Mouse (Mus musculus): ENCODE data around the gene Grk3.
A peak's percentile ranks its signal among the peaks of the same experiment; 100 is the strongest.

Gene Grk3

GRCm38 (mm10) chr5:113015236-113016061, at the start of gene Grk3:
TSS of gene Grk3 (minus strand) at chr5:113015791.
- DNase-seq (ENCODE audit: low spot score), result no peak

GRCm38 (mm10) chr5:113054308-113054707, 38.7 kb upstream of the Grk3 start:
- peak; percentile 64 for DNase-seq (ENCODE audit: low spot score)

DNA sequence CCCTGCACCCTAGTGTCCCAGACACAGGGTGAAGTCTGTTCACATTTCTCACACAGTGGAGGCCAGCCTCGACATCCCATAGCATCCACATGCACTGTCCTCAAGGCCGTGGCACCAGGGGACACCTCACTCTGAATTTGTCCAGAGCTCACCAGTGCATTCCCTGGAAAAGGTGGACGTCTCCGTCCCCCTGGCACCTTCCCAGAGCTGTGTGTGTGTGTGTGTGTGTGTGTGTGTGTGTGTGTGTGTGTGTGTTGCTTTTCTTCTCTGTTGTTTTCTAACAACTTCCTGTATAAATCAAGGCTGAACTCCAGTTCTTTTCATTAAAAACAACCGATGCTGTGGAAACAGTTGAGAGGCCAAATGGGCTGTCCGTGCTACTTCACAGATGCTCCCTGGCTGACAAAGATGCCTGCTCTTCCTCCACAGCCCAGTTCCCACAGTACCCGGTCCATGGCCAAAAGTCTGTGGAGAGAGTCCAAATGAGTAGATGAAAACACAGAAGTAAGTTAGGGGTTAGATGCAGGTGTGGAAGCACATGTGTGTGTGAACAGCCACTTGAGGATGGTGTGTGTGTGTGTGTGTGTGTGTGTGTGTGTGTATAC, 35.1 kb upstream of the Grk3 start:
- DNase-seq (ENCODE audit: low spot score), result no peak

GRCm38 (mm10) chr5:113049876-113050275, 34.3 kb upstream of the Grk3 start:
- DNase-seq (ENCODE audit: low spot score), result no peak

DNA sequence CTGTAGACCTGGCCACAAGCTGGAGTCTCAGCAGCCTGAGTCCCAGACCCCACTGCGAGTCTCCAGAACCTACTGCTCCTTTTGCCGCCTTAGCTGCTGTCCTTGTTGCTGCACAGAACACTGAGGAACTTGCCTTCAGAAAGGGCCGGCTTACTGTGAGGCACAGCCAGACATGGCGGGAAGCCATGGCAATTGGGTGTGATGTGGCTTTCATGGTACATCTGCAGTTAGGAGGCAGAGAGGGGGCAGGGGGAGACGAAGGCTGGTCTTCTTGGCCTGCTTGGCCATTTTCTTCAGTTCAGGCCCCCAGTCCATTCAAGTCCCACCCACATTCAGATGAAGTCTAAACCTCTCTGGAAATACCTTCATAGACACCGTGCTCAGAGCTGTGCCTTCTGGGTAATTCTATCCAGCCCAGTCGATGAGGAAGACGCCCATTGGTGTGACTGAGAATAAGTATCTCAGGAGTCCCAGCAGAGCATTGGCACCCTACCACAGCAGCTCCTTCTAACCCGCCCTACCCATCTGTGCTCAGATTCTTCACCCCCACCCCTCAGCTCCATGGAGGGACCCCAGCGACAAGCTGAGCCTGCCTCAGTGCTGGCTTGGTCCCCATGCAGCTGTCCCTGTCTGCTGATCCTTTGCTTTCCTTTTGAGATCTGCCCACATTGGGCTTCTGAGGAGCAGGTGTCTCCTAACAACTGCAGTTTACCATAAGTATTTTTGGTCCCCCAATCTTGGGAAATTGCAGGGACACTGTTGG, 30.1 kb upstream of the Grk3 start:
- DNase-seq (ENCODE audit: low spot score), result no peak

- DNase-seq (ENCODE audit: low spot score), result no peak
These were observed 27.9 kb upstream of the Grk3 start for GRCm38 (mm10) chr5:113043531-113043930.

DNA sequence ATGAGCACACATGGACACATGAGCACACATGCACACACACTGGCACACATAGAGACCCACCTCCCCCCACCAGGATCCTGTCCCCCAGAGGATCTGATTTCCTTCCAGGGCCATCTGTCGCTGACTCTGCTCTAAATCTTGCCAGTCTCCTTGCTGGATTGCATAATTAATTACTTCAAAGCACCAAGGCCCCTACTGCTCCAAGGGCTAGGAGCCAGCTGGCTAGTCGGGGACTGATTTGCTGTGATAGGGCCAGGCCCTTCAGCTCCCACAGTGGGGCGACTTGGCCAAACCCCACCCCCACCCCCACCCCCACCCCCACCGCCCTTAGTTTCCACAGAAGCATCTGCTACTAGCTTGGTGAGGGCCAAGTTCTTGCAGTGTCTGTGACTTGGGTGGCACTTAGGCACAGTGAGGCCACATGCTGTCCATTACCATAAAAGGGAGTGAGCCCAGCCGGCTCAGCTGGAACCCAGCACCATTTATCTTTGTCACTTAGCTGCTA, 26.0 kb upstream of the Grk3 start:
- DNase-seq (ENCODE audit: low spot score), result peak; percentile 42

DNA sequence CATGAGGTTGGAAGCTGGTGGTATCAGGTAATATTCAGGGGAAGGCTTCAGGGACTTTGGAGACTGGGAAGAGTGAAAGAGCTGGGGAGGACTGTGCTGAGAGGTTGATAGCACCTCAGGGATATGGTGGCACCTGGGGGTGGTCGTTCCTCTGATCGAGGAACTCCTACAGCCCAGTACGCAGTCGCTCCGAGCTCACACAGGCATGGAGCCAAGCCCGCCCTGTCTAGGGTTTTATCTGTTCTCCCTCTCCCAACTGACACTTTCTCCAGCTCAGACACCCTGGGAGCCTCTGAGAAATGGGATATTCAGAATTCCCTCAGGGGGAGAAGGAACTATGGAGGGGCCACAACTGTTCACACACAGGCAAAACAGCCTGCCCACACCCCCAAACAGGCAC, 25.2 kb upstream of the Grk3 start:
- DNase-seq (ENCODE audit: low spot score), result no peak

GRCm38 (mm10) chr5:113038601-113039000, 23.0 kb upstream of the Grk3 start:
- DNase-seq (ENCODE audit: low spot score), result no peak

GRCm38 (mm10) chr5:113035094-113036047, 19.8 kb upstream of the Grk3 start:
- DNase-seq (ENCODE audit: low spot score), result no peak

DNA sequence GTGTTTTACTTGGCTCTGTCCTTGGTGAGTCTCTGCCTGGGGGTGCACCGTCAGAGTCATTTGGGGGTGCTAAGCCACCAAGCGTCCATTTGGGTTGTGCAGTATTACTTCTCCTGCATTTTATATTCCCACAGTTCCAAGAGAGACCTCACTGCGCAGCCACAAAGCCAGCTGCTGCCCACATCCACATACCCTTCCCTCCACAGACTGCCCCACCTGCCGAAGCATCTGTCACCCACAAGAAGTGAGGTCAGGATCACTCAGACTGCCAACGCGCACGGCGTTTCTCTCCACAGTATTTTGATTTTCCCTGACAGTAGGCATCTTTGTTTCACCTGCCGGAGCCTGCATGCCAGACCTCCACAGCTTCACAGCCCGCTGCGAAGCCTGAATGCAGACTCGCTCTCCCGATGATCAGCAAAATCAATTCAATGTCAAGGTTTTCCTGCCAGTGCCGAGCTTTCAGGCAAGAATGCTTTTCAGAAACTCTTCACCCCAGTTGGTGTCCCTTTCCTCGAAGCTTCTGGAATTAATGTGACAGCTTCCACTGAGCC, 15.7 kb upstream of the Grk3 start:
- DNase-seq (ENCODE audit: low spot score), result no peak

GRCm38 (mm10) chr5:113030082-113030481, 14.5 kb upstream of the Grk3 start:
- DNase-seq (ENCODE audit: low spot score), result no peak

GRCm38 (mm10) chr5:113026706-113027105, 11.1 kb upstream of the Grk3 start:
- DNase-seq (ENCODE audit: low spot score), result no peak

- no peak for DNase-seq (ENCODE audit: low spot score)
These were observed 8.7 kb upstream of the Grk3 start for GRCm38 (mm10) chr5:113024154-113024764.

GRCm38 (mm10) chr5:113018190-113018589, 2.6 kb upstream of the Grk3 start:
- DNase-seq (ENCODE audit: low spot score), result no peak

- no peak for DNase-seq (ENCODE audit: low spot score)
These were observed 1.4 kb upstream of the Grk3 start for GRCm38 (mm10) chr5:113017004-113017403.

GRCm38 (mm10) chr5:113014808-113015235, 769 bp downstream of the Grk3 start:
- no peak for DNase-seq (ENCODE audit: low spot score)

GRCm38 (mm10) chr5:113014111-113014807, 1.3 kb downstream of the Grk3 start:
- no peak for DNase-seq (ENCODE audit: low spot score)

DNA sequence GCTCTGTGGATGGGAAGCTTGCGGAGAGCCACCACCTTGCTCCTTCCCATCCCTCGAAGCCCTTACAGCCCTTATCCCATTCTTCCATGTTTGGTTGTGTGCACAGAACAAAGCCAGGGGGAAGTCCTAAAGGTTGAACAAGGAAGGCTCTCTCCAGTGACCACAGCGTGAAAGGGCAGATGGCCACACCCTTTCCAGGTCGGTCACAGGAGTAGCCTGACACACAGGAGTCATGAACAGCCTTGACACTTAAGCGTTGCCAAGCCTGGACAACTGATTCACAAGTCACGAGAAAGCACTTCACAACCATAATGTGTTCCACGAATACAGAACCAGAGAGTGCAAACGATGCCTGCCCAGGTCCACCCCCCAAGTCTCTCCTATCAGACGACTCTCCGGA, 3.7 kb downstream of the Grk3 start:
- no peak for DNase-seq (ENCODE audit: low spot score)

GRCm38 (mm10) chr5:113009183-113009820, 6.3 kb downstream of the Grk3 start:
- no peak for DNase-seq (ENCODE audit: low spot score)
